Mouse (Mus musculus): ENCODE measurements around the gene Txnip.

Txnip gene

GRCm38 (mm10) chr3:96602704-96603084 lies 44.9 kb downstream of the Txnip start:
- no peak for TF ChIP-seq GATA4 (IDR thresholded peaks at IDR 0.05; ENCODE audit: insufficient replicate concordance, low read length)

GRCm38 (mm10) chr3:96603311-96603710 lies 45.6 kb downstream of the Txnip start:
- no peak for TF ChIP-seq GATA4 (IDR thresholded peaks at IDR 0.05; ENCODE audit: insufficient replicate concordance, low read length)

- no peak for TF ChIP-seq GATA4 (IDR thresholded peaks at IDR 0.05; ENCODE audit: insufficient replicate concordance, low read length)
Observed at GRCm38 (mm10) chr3:96606618-96607017, 48.9 kb downstream of the Txnip start.
